Mouse (Mus musculus): ENCODE results near the gene Zfp385c. TPM values are rescaled to one million over a fixed set of nuclear protein-coding genes. Genes with fewer than 3 reads are reported as not detected.
A peak's percentile ranks its signal among the peaks of the same experiment; 100 is the strongest.

The Zfp385c gene
- polyA plus RNA-seq, 1 experiment from 2014 or later: 0.06 TPM

- Histone ChIP-seq H3K36me3 (no peaks in the 10 kb centered on the region), H3K9me3 (no peaks in the 10 kb centered on the region), H3K4me2 (no peak overlapping the region), H3K4me3 (no peak overlapping the region), H3K9ac (no peak overlapping the region), H3K27ac (no peak overlapping the region), H3K4me1 (peaks cover 8% of the 10 kb centered on the region; the same call in 1 of the 2 replicates), H3K27me3 (peaks cover 25% of the 10 kb centered on the region)
- ATAC-seq (ENCODE audit: borderline replicate concordance, extremely low read depth, low FRiP score, low TSS enrichment): no peak
- 62% methylated on average over 15 of the region's 15 CpGs for WGBS
These were observed 48.4 kb downstream of the Zfp385c start for GRCm38 (mm10) chr11:100643612-100644575.

- 6% methylated on average over 52 of the region's 52 CpGs for WGBS
- Histone ChIP-seq H3K4me3 (peak overlapping the region; percentile 39), H3K4me2 (peak overlapping the region; percentile 80), H3K9me3 (no peaks in the 10 kb centered on the region), H3K9ac (peak overlapping the region; percentile 23; the same call in 1 of the 2 replicates), H3K27ac (no peak overlapping the region), H3K27me3 (peaks cover 25% of the 10 kb centered on the region), H3K36me3 (no peaks in the 10 kb centered on the region), H3K4me1 (peaks cover 8% of the 10 kb centered on the region; the same call in 1 of the 2 replicates)
- ATAC-seq (ENCODE audit: borderline replicate concordance, extremely low read depth, low FRiP score, low TSS enrichment): no peak
These were observed 51.9 kb downstream of the Zfp385c start for GRCm38 (mm10) chr11:100640159-100640906.

GRCm38 (mm10) chr11:100634530-100634929 is 57.7 kb downstream of the Zfp385c start:
- Histone ChIP-seq H3K4me3 (no peak overlapping the region), H3K36me3 (no peaks in the 10 kb centered on the region), H3K4me2 (no peak overlapping the region), H3K9ac (no peak overlapping the region), H3K9me3 (no peaks in the 10 kb centered on the region), H3K4me1 (no peaks in the 10 kb centered on the region), H3K27me3 (peaks cover 11% of the 10 kb centered on the region), H3K27ac (no peak overlapping the region)
- ATAC-seq (ENCODE audit: borderline replicate concordance, extremely low read depth, low FRiP score, low TSS enrichment): no peak
- WGBS: 51% methylated on average over 7 of the region's 7 CpGs

- peaks cover 17% of the 10 kb centered on the region for H3K36me3 ChIP-seq
- H3K27me3 ChIP-seq: 0 out of 2 replicates have a peak, but pooled peaks cover under 1% of the 10 kb centered on the region
- H3K4me3 ChIP-seq: no peak overlapping the region
- no peak overlapping the region for H3K9ac ChIP-seq
- peaks cover 18% of the 10 kb centered on the region for H3K4me1 ChIP-seq
- no peak overlapping the region for H3K27ac ChIP-seq
- ATAC-seq (ENCODE audit: borderline replicate concordance, extremely low read depth, low FRiP score, low TSS enrichment): no peak
- H3K4me2 ChIP-seq: no peak overlapping the region
- 42% methylated on average over 13 of the region's 13 CpGs for WGBS
- H3K9me3 ChIP-seq: no peaks in the 10 kb centered on the region
These were observed 63.3 kb downstream of the Zfp385c start for GRCm38 (mm10) chr11:100628862-100629352.

- Histone ChIP-seq H3K27ac (no peak overlapping the region), H3K9ac (no peak overlapping the region), H3K27me3 (no peaks in the 10 kb centered on the region), H3K4me2 (no peak overlapping the region), H3K9me3 (no peaks in the 10 kb centered on the region), H3K4me1 (peaks cover 22% of the 10 kb centered on the region), H3K36me3 (peaks cover 17% of the 10 kb centered on the region), H3K4me3 (no peak overlapping the region)
- 72% methylated on average over 5 of the region's 5 CpGs for WGBS
- no peak for ATAC-seq (ENCODE audit: borderline replicate concordance, extremely low read depth, low FRiP score, low TSS enrichment)
These were observed 64.2 kb downstream of the Zfp385c start for GRCm38 (mm10) chr11:100628056-100628455.

- H3K4me2 ChIP-seq: no peak overlapping the region
- 18% methylated on average over 9 of the region's 9 CpGs for WGBS
- H3K27ac ChIP-seq: 0 out of 2 replicates have a peak overlapping the region, but pooled peaks have one; percentile 2
- no peak overlapping the region for H3K4me3 ChIP-seq
- no peak overlapping the region for H3K9ac ChIP-seq
- no peaks in the 10 kb centered on the region for H3K9me3 ChIP-seq
- H3K36me3 ChIP-seq: peaks cover 17% of the 10 kb centered on the region
- ATAC-seq (ENCODE audit: borderline replicate concordance, extremely low read depth, low FRiP score, low TSS enrichment): no peak
- H3K27me3 ChIP-seq: no peaks in the 10 kb centered on the region
- peaks cover 27% of the 10 kb centered on the region for H3K4me1 ChIP-seq
These were observed 65.5 kb downstream of the Zfp385c start for GRCm38 (mm10) chr11:100626701-100627195.

GRCm38 (mm10) chr11:100625754-100626700 is 66.2 kb downstream of the Zfp385c start:
- 90% methylated on average over 23 of the region's 23 CpGs for WGBS
- ATAC-seq (ENCODE audit: borderline replicate concordance, extremely low read depth, low FRiP score, low TSS enrichment): no peak
- H3K27ac ChIP-seq: 0 out of 2 replicates have a peak overlapping the region, but pooled peaks have one; percentile 2

GRCm38 (mm10) chr11:100623867-100624266 is 68.4 kb downstream of the Zfp385c start:
- H3K36me3 ChIP-seq: peaks cover 17% of the 10 kb centered on the region
- 28% methylated on average over 5 of the region's 5 CpGs for WGBS
- H3K9me3 ChIP-seq: no peaks in the 10 kb centered on the region
- H3K4me3 ChIP-seq: peak overlapping the region; percentile 94
- H3K27ac ChIP-seq: no peak overlapping the region
- H3K9ac ChIP-seq: peak overlapping the region; percentile 90; the same call in 1 of the 2 replicates
- H3K27me3 ChIP-seq: no peaks in the 10 kb centered on the region
- no peak for ATAC-seq (ENCODE audit: borderline replicate concordance, extremely low read depth, low FRiP score, low TSS enrichment)
- peaks cover 32% of the 10 kb centered on the region for H3K4me1 ChIP-seq
- peak overlapping the region; percentile 61 for H3K4me2 ChIP-seq

More at GRCm38 (mm10) chr11:100625754-100626700, 66.2 kb downstream of the Zfp385c start:
- H3K36me3 ChIP-seq: peaks cover 17% of the 10 kb centered on the region
- H3K9ac ChIP-seq: no peak overlapping the region
- no peak overlapping the region for H3K4me3 ChIP-seq
- no peak overlapping the region for H3K4me2 ChIP-seq
- H3K4me1 ChIP-seq: peaks cover 27% of the 10 kb centered on the region
- H3K27me3 ChIP-seq: no peaks in the 10 kb centered on the region
- H3K9me3 ChIP-seq: no peaks in the 10 kb centered on the region

- peaks cover 17% of the 10 kb centered on the region for H3K36me3 ChIP-seq
- ATAC-seq (ENCODE audit: borderline replicate concordance, extremely low read depth, low FRiP score, low TSS enrichment): peak; percentile 88
- 2% methylated on average over 24 of the region's 24 CpGs for WGBS
- no peaks in the 10 kb centered on the region for H3K27me3 ChIP-seq
- H3K9me3 ChIP-seq: no peaks in the 10 kb centered on the region
- peak overlapping the region; percentile 94 for H3K4me3 ChIP-seq
- H3K9ac ChIP-seq: peak overlapping the region; percentile 90
- H3K4me2 ChIP-seq: peak overlapping the region; percentile 61
- H3K4me1 ChIP-seq: peaks cover 35% of the 10 kb centered on the region
- H3K27ac ChIP-seq: peak overlapping the region; percentile 88
These were observed 69.5 kb downstream of the Zfp385c start for GRCm38 (mm10) chr11:100622714-100623113.

- peaks cover 37% of the 10 kb centered on the region for H3K4me1 ChIP-seq
- H3K4me2 ChIP-seq: peak within 1 kb of the TSS; percentile 85
- 3% methylated on average over 11 of the region's 11 CpGs for WGBS
- H3K27ac ChIP-seq: peak within 1 kb of the TSS; percentile 92
- H3K27me3 ChIP-seq: no peaks in the 10 kb centered on the region
- no peak for ATAC-seq (ENCODE audit: borderline replicate concordance, extremely low read depth, low FRiP score, low TSS enrichment)
- H3K9me3 ChIP-seq: no peaks in the 10 kb centered on the region
- peaks cover 6% of the 10 kb centered on the region; the same call in 1 of the 2 replicates for H3K36me3 ChIP-seq
- H3K9ac ChIP-seq: peak within 1 kb of the TSS; percentile 70
- H3K4me3 ChIP-seq: peak within 1 kb of the TSS; percentile 81
These were observed 72.3 kb downstream of the Zfp385c start, which contains the start of gene Dnajc7 for GRCm38 (mm10) chr11:100619982-100620381. Gene Dnajc7 (minus strand): TSS chr11:100620168.

Data from lung, embryonic 15.5 days (tissue).